Mouse (Mus musculus) forebrain, postnatal 0 days (tissue): ENCODE results near the gene Ly6g5b. TPM values are rescaled to one million over a fixed set of nuclear protein-coding genes. Genes with fewer than 3 reads are reported as not detected.
A peak's percentile ranks its signal among the peaks of the same experiment; 100 is the strongest.

Source experiments
- ATAC-seq: fragments of 200-750 bp; cut with Nextera tagmentation; 2 replicates; pipeline ENCODE4 v1.8.0; 2017; ENCODE audit warnings: mild to moderate bottlenecking, moderate library complexity
- DNase-seq: peaks from one replicate; pipeline ENCODE4 v3.0.0-alpha.2; 2015
- H3K27ac ChIP-seq: fragments of 300-500 bp; sonication (generic); 2 replicates; pipeline ENCODE4 v1.5.1; 2014; ENCODE audit warnings: low read depth, mild to moderate bottlenecking, antibody characterized with exemption, low read length, moderate library complexity, mixed read lengths
- H3K27me3 ChIP-seq: fragments of 300-500 bp; sonication (generic); 2 replicates; pipeline ENCODE4 v1.6.1; 2014; ENCODE audit warnings: mild to moderate bottlenecking, low read length, mixed read lengths; ENCODE audit not compliant: insufficient read depth
- H3K36me3 ChIP-seq: fragments of 300-500 bp; sonication (generic); 2 replicates; pipeline ENCODE4 v1.6.1; 2014; ENCODE audit warnings: mild to moderate bottlenecking, moderate library complexity; ENCODE audit not compliant: insufficient read depth
- H3K4me1 ChIP-seq: fragments of 300-500 bp; sonication (generic); 2 replicates; pipeline ENCODE4 v1.6.1; 2014; ENCODE audit warnings: antibody characterized with exemption; ENCODE audit not compliant: insufficient read depth
- H3K4me2 ChIP-seq: fragments of 300-500 bp; sonication (generic); 2 replicates; pipeline ENCODE4 v1.6.1; 2014; ENCODE audit warnings: low read depth, mild to moderate bottlenecking, moderate library complexity
- H3K4me3 ChIP-seq: fragments of 300-500 bp; sonication (generic); 2 replicates; pipeline ENCODE4 v1.5.1; 2014; ENCODE audit warnings: low read depth, low read length, mixed read lengths
- H3K9ac ChIP-seq: fragments of 300-500 bp; sonication (generic); 2 replicates; pipeline ENCODE4 v1.6.1; 2014; ENCODE audit warnings: mild to moderate bottlenecking
- H3K9me3 ChIP-seq: fragments of 300-500 bp; sonication (generic); 2 replicates; pipeline ENCODE4 v1.6.1; 2016; ENCODE audit warnings: low read length
- CTCF ChIP-seq: sonication (generic); IDR thresholded peaks from 2 replicates; pipeline ENCODE4 v1.5.1; 2016; ENCODE audit warnings: antibody characterized with exemption, control low read depth, low read depth
- WGBS: fragments of 180-500 bp; shearing (Covaris S2); extraction: QIAGEN DNeasy Blood & Tissue Kit; methylation state at CpG from one replicate; pipeline ENCODE4 v1.1.7; 2014; 5-methylcytosine and 5-hydroxymethylcytosine counted together
- polyA plus RNA-seq: library from polyadenylated mRNA; unstranded; fragments of >200 nt; fragmentation: Nextera tagmentation; extraction: Ambion mirVana; gene quantifications from 2 replicates; pipeline ENCODE4 v1.2.1, GENCODE M21; 2015
- total RNA-seq: library from RNA; depleted of rRNA; stranded (reverse); fragments of >200 nt; gene quantifications from 2 replicates; pipeline ENCODE4 v1.2.3, GENCODE M21; 2014

Gene Ly6g5b
- total and polyA plus RNA-seq, 2 experiments from 2014 or later, result 1.1 TPM

DNA sequence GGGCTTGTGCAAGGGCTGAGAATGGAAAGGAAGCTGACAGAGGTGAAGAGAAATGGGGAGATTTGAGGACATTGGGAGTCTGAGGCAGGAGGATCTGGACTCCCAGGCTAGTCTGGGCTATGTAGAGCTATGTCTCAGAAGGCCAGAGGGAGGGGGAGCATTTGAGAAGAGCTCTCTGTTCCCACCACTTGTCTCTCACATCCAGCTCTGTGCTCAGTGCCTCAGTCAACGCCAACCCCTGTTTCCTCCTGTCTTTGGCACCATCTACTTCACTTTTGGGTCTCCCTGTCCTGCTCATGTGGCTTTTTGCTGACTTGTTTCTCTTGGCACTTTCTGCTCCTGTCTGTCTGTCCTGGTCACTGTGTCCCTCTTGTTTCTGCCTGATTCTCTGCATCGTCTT, 37.9 kb downstream of the Ly6g5b start:
- peak; percentile 51 for ATAC-seq
- no peak for DNase-seq
- peak overlapping the region; percentile 41 for H3K4me2 ChIP-seq
- no peaks in the 10 kb centered on the region for H3K36me3 ChIP-seq
- H3K27ac ChIP-seq, result 0 out of 2 replicates have a peak overlapping the region, but pooled peaks have one; percentile 57
- H3K4me1 ChIP-seq, result 0 out of 2 replicates have a peak, but pooled peaks cover 5% of the 10 kb centered on the region
- no peaks in the 10 kb centered on the region for H3K27me3 ChIP-seq
- 0 out of 2 replicates have a peak overlapping the region, but pooled peaks have one; percentile 40 for H3K9ac ChIP-seq
- TF ChIP-seq CTCF, result no peak
- no peak overlapping the region for H3K4me3 ChIP-seq
- no peaks in the 10 kb centered on the region for H3K9me3 ChIP-seq
- 27% methylated on average over 2 of the region's 2 CpGs for WGBS

DNA sequence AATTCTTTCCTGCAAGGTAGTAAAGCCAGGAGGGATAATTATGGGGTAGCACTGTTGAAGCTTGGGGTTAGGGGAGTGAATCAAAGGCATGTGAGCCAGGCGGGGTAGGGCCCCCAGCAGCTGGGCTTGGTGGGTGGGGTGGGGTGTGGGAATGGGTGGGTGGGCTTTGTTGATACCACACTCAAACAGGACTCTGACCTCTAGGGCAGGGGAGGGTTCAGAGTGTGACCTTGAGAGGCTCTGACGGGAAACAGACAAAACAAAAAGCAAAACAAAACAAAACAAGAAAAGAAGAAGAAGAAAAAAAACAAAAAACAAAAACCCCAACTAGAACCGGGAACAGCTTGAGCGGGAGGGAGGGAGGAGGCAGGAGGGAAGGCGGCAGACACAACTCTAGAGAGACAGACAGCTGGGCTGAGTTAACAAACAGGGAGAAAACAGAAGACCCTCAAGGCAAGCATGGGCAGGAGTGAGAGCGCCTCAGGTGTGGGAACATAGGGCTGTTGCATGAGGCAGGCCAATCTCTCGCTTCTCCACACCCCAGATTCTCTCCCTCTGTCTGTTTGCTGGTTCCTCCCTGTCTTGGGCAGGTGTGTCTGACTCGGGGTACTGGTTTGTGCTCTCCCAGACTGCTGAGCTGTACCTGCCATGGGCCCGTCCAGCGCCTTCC, 38.6 kb downstream of the Ly6g5b start, which contains the start of gene Ly6g6e:
Ly6g6e (plus strand) TSS at position 396 of the 670 bp plus-strand sequence.
- H3K27ac ChIP-seq, result peak within 1 kb of the TSS; percentile 57; the same call in 1 of the 2 replicates
- H3K9ac ChIP-seq, result peak within 1 kb of the TSS; percentile 40; the same call in 1 of the 2 replicates
- H3K4me1 ChIP-seq, result 0 out of 2 replicates have a peak, but pooled peaks cover 5% of the 10 kb centered on the region
- no peak within 1 kb of the TSS; the same call in 1 of the 2 replicates for H3K4me3 ChIP-seq
- H3K9me3 ChIP-seq, result no peaks in the 10 kb centered on the region
- no peaks in the 10 kb centered on the region for H3K36me3 ChIP-seq
- ATAC-seq, result peak; percentile 53
- H3K27me3 ChIP-seq, result no peaks in the 10 kb centered on the region
- H3K4me2 ChIP-seq, result peak within 1 kb of the TSS; percentile 41
- DNase-seq, result peak; percentile 53
- no peak for TF ChIP-seq CTCF
- 29% methylated on average over 10 of the region's 10 CpGs for WGBS

DNA sequence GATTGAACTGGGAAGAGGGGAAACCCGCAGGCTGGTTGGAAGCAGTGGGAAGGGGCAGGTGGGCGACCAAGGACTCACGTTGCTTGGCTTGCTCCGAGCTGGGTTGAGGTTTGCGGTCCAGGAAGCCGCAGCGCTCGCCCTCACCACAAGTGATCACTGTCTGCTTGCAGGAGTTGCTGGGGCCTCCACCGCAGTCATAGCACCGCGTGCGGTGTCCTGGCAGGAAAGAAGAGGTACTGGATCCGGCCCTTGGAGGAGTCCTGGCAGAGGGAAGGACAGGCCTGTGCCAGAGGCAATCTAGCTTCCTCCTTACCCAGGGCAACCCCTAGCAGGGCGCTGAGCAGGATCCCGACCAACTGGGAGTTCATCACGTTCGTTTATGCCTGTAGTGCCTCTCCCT, 41.1 kb downstream of the Ly6g5b start:
- Histone ChIP-seq H3K36me3 (no peaks in the 10 kb centered on the region), H3K27me3 (no peaks in the 10 kb centered on the region), H3K4me1 (0 out of 2 replicates have a peak, but pooled peaks cover 5% of the 10 kb centered on the region), H3K4me2 (no peak overlapping the region), H3K4me3 (no peak overlapping the region), H3K27ac (no peak overlapping the region), H3K9me3 (no peaks in the 10 kb centered on the region), H3K9ac (no peak overlapping the region)
- WGBS, result 48% methylated on average over 14 of the region's 17 CpGs
- no peak for DNase-seq
- TF ChIP-seq CTCF, result no peak
- no peak for ATAC-seq

DNA sequence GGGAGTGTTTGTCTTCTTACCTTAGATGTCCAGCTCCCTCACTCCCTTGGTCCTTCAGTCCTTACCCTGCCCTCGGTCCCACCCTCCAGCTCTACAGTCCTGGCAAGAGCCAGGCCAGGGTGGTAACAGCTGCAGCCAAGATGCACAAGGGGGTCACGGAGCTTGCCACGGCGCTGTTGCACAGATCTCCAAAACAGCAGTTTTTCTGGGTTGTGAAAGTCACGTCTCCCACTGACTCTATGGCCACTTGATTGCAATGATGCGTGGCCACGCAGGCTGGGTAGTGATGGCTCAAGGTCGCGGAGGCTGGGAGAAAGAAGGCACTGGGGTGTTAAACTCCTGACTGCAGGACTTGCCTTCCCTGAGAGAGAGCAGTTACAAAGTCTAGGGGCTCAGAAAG, 43.8 kb downstream of the Ly6g5b start:
- TF ChIP-seq CTCF, result no peak
- H3K36me3 ChIP-seq, result no peaks in the 10 kb centered on the region
- H3K27ac ChIP-seq, result no peak overlapping the region
- no peaks in the 10 kb centered on the region for H3K9me3 ChIP-seq
- no peak overlapping the region for H3K4me3 ChIP-seq
- H3K9ac ChIP-seq, result no peak overlapping the region
- H3K4me1 ChIP-seq, result no peaks in the 10 kb centered on the region
- WGBS, result 86% methylated on average over 9 of the region's 9 CpGs
- DNase-seq (no peak), ATAC-seq (no peak)
- H3K27me3 ChIP-seq, result no peaks in the 10 kb centered on the region
- H3K4me2 ChIP-seq, result no peak overlapping the region

DNA sequence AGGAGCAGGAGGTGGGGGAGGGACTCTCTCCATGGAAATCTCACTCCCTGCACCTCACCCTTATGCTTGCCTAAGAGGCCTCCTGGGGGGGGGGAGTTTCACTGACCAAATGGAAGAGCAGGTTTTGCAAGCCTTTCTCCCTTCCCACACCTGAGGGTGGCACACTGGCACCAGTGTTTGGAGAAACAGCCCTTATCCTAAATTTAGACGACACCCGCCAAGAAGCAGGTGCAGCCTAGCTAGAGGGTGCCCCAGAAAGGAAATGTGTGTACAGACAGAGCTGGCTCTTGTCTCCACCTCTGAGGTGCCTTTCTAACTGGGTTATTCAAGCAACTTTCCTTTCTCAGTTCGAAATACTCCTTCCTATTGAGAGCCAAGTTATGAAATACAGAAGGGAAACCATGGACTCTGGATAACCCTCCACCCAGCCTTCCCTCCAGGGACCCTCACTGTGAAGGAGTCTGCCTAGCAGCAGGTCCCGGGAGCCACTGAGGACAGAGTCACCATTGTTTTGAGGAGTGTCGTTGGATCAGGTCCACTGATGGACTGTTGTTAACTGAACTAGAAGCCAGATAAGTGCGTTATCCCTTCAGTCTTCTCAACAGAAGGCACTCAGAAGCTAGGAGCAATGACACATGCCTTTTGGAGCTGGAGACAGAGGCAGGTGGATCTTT, 44.5 kb downstream of the Ly6g5b start:
- H3K4me1 ChIP-seq, result no peaks in the 10 kb centered on the region
- no peak for TF ChIP-seq CTCF
- H3K27me3 ChIP-seq, result no peaks in the 10 kb centered on the region
- H3K36me3 ChIP-seq, result no peaks in the 10 kb centered on the region
- H3K4me3 ChIP-seq, result no peak overlapping the region
- H3K4me2 ChIP-seq, result no peak overlapping the region
- DNase-seq (no peak), ATAC-seq (no peak)
- WGBS, result 62% methylated on average over 6 of the region's 6 CpGs
- no peak overlapping the region for H3K27ac ChIP-seq
- no peaks in the 10 kb centered on the region for H3K9me3 ChIP-seq
- no peak overlapping the region for H3K9ac ChIP-seq

DNA sequence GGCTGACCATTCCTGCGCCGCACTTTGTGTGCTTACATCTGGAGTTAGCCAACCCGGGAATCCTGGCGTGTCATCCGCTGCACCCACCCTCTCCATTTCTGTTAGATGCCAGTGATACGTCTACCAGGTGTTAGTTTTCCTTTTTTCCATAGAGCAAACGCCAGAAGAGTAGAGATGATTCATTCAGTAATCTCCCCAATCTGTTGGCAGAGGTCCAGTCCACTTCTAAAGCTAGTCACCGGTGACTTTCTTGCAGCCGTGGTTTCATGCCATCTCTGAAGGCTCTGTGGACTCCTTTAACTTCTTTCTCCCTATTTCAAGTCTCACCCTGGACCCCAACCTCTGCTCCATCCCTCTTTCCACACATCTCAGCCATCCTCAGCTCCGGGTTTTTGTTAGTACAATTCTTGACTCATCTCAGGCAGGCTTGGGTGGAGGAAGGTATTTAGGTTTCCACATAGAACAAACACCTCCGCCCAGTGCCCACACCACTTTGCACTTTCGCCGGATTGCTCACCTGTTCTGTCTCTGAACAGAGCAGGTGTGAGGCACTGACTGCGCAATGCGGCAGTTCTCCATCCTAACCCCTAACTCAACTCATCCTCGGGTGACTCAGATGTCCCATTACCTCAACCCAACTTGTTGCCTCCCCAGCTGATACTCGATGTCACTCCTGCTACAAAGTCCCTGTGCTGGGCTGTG, 46.9 kb downstream of the Ly6g5b start:
- H3K27me3 ChIP-seq, result peaks cover 4% of the 10 kb centered on the region
- ATAC-seq (no peak), DNase-seq (no peak)
- no peak overlapping the region for H3K9ac ChIP-seq
- no peaks in the 10 kb centered on the region for H3K36me3 ChIP-seq
- H3K4me3 ChIP-seq, result no peak overlapping the region
- WGBS, result 83% methylated on average over 17 of the region's 17 CpGs
- TF ChIP-seq CTCF, result no peak
- H3K4me1 ChIP-seq, result 0 out of 2 replicates have a peak, but pooled peaks cover 8% of the 10 kb centered on the region
- H3K9me3 ChIP-seq, result no peaks in the 10 kb centered on the region
- H3K27ac ChIP-seq, result no peak overlapping the region
- H3K4me2 ChIP-seq, result no peak overlapping the region
